15 mouse cellular contexts compared by ENCODE assay signal in the genomic region with DNA sequence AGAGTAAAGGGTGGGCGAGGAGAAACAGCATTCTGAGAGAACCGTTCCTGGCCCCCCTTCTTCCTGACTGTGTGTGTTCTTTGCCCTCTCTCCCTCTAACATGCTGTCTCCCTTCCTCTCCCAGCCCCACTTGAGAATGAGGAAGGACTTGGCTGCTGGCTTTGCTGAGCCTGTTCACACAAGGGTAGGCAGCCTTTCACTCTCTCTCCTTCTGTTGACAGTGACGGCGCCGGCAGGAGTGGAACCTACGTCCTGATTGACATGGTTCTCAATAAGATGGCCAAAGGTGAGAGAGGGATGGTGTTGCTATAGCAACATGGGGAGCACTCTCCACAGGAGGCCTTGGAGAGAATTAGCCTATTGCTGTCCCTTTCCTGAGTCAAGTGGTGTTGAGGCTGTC.
DNase-seq lines count a peak whose midpoint lies in the region; ATAC-seq lines count a peak whose summit lies in the region.
"Had no signal": no experiment of that assay in that cellular context is flagged by ENCODE, and none has a peak within 500 bp of the region (broad histone marks: within the 10 kb centered on the region; RNA-seq: fewer than 3 reads in every experiment).

No protein-coding gene starts in this region.

- DNase-seq in lung, postnatal 14 days, result no peak
- no peak for DNase-seq in right cerebral cortex, postnatal 14 days
- no peak for DNase-seq in kidney, postnatal 4 days
- DNase-seq: adrenal gland, adult 2 months; heart, adult 18-20 months; heart, postnatal 14 days; lung, postnatal 4 days; thymus, postnatal 14 days had no signal

- H3K36me3 ChIP-seq in lung, embryonic 16.5 days (ENCODE audit: control insufficient read depth, insufficient read depth, low read length), result no peaks in the 10 kb centered on the region
- H3K36me3 ChIP-seq in forebrain, embryonic 12.5 days (replicated peaks), result peaks cover 31% of the 10 kb centered on the region
- no peaks in the 10 kb centered on the region for H3K36me3 ChIP-seq in hindbrain, embryonic 15.5 days
- H3K36me3 ChIP-seq: embryonic facial prominence, embryonic 12.5 days; limb, embryonic 15.5 days had no signal

- H3K27ac ChIP-seq in lung, embryonic 16.5 days (ENCODE audit: low read length), result no peak overlapping the region
- peak overlapping the region; percentile 84 for H3K27ac ChIP-seq in forebrain, embryonic 12.5 days
- H3K27ac ChIP-seq in hindbrain, embryonic 15.5 days (replicated peaks), result peak overlapping the region; percentile 3; the same call in 1 of the 2 replicates
- H3K27ac ChIP-seq: embryonic facial prominence, embryonic 12.5 days; limb, embryonic 15.5 days had no signal

- ATAC-seq in lung, embryonic 16.5 days (ENCODE audit: low read depth), result peak; percentile 41; the same call in 1 of the 2 replicates
- peak; percentile 30; the same call in 1 of the 2 replicates for ATAC-seq in forebrain, embryonic 12.5 days (ENCODE audit: low FRiP score)
- 0 out of 2 replicates have a peak, but pooled peaks have one; percentile 7 for ATAC-seq in hindbrain, embryonic 15.5 days (ENCODE audit: low FRiP score, low read depth)
- ATAC-seq in monocyte, adult 5-6 weeks (replicated peaks; ENCODE audit: insufficient number of reproducible peaks, low FRiP score, low TSS enrichment, poor library complexity, severe bottlenecking), result 0 out of 2 replicates have a peak, but pooled peaks have one; percentile 19
- ATAC-seq: CD4-positive, CD25-positive, alpha-beta regulatory T cell, adult 4 months had no signal

- H3K4me1 ChIP-seq in lung, embryonic 16.5 days (replicated peaks; ENCODE audit: control insufficient read depth, insufficient read depth, low read length), result peaks cover 5% of the 10 kb centered on the region; the same call in 1 of the 2 replicates
- H3K4me1 ChIP-seq in forebrain, embryonic 12.5 days, result peaks cover 91% of the 10 kb centered on the region
- peaks cover 49% of the 10 kb centered on the region for H3K4me1 ChIP-seq in hindbrain, embryonic 15.5 days (replicated peaks)

- no peak overlapping the region for H3K4me2 ChIP-seq in lung, embryonic 16.5 days (ENCODE audit: low read depth, low read length)
- H3K4me2 ChIP-seq in forebrain, embryonic 12.5 days, result no peak overlapping the region
- H3K4me2 ChIP-seq in hindbrain, embryonic 15.5 days, result no peak overlapping the region
- H3K4me2 ChIP-seq: embryonic facial prominence, embryonic 12.5 days; limb, embryonic 15.5 days had no signal

- H3K9me3 ChIP-seq in lung, embryonic 16.5 days (ENCODE audit: control insufficient read depth, low read length), result no peaks in the 10 kb centered on the region
- H3K9me3 ChIP-seq in forebrain, embryonic 12.5 days, result no peaks in the 10 kb centered on the region
- H3K9me3 ChIP-seq in hindbrain, embryonic 15.5 days, result no peaks in the 10 kb centered on the region
- H3K9me3 ChIP-seq: embryonic facial prominence, embryonic 12.5 days; limb, embryonic 15.5 days had no signal

- no peak overlapping the region for H3K9ac ChIP-seq in lung, embryonic 16.5 days (ENCODE audit: low read length)
- no peak overlapping the region for H3K9ac ChIP-seq in forebrain, embryonic 12.5 days
- H3K9ac ChIP-seq in hindbrain, embryonic 15.5 days, result no peak overlapping the region
- H3K9ac ChIP-seq: embryonic facial prominence, embryonic 12.5 days; limb, embryonic 15.5 days had no signal

- H3K4me3 ChIP-seq in lung, embryonic 16.5 days (ENCODE audit: low read length), result no peak overlapping the region
- H3K4me3 ChIP-seq in forebrain, embryonic 12.5 days (replicated peaks), result no peak overlapping the region
- no peak overlapping the region for H3K4me3 ChIP-seq in hindbrain, embryonic 15.5 days
- H3K4me3 ChIP-seq: embryonic facial prominence, embryonic 12.5 days; limb, embryonic 15.5 days had no signal

- H3K27me3 ChIP-seq in lung, embryonic 16.5 days (ENCODE audit: control insufficient read depth, insufficient read depth, low read depth, low read length), result no peaks in the 10 kb centered on the region
- H3K27me3 ChIP-seq in forebrain, embryonic 12.5 days, result 0 out of 2 replicates have a peak, but pooled peaks cover 3% of the 10 kb centered on the region
- H3K27me3 ChIP-seq in hindbrain, embryonic 15.5 days, result no peaks in the 10 kb centered on the region
- H3K27me3 ChIP-seq: embryonic facial prominence, embryonic 12.5 days; limb, embryonic 15.5 days had no signal

- 46% methylated on average over 6 of the region's 6 CpGs for WGBS in lung, embryonic 16.5 days
- 19% methylated on average over 6 of the region's 6 CpGs for WGBS in forebrain, embryonic 12.5 days
- 25% methylated on average over 6 of the region's 6 CpGs for WGBS in hindbrain, embryonic 15.5 days
